Mouse (Mus musculus): ENCODE measurements at regions not wholly inside any gene's neighbourhood (a gene's known extent, or its start where the extent isn't known, plus 50 kb on each side); places are given as distances from the start of the nearest gene placed in this dataset.

DNA sequence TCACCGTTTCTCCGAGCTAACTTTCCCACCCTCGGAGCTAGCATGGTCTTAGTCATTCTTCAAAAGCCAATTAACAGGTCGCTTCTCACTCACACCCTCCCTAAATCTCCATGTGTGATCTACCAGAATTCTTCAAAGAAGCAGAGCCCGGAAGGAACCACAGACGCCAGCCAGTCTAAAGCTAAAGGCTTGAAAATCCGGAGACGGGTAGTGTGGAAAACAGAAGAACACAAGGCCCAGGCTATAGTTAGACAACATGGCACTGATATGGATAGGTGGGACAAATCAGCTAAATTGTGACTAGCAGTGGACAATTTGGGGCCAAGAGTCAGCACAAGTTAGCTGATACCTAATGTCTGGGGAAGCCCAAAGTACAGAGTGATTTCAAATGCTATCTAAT lies 387.0 kb upstream of the Trpc7 start:
- Histone ChIP-seq H3K9me3 (replicated peaks; ENCODE audit: low read length) (peaks cover 80% of the 10 kb centered on the region), H3K4me2 (ENCODE audit: insufficient read depth, low read depth, poor library complexity, severe bottlenecking) (no peak overlapping the region), H3K9ac (ENCODE audit: insufficient read depth, low read depth) (no peak overlapping the region), H3K4me3 (replicated peaks in 1 of 3; ENCODE audit: low read depth in 2 of 3, low read length in 2 of 3, poor library complexity in 1 of 3) (no peak overlapping the region), H3K27ac (ENCODE audit: insufficient read depth, low read depth) (no peak overlapping the region), H3K79me2 (replicated peaks; ENCODE audit: control insufficient read depth, extremely low read depth, insufficient read depth, poor library complexity, severe bottlenecking) (no peaks in the 10 kb centered on the region), H3K4me1 (ENCODE audit: control insufficient read depth in 1 of 2, insufficient read depth in 2 of 2) (no peaks in the 10 kb centered on the region), H3K36me3 (replicated peaks in 1 of 2; ENCODE audit: control insufficient read depth in 1 of 2, insufficient read depth in 1 of 2, low read length in 1 of 2) (no peaks in the 10 kb centered on the region), H3K27me3 (replicated peaks) (no peaks in the 10 kb centered on the region)
- TF ChIP-seq MAFK (IDR thresholded peaks at IDR 0.05; ENCODE audit: insufficient replicate concordance, low read length) (no peak), NRF1 (IDR thresholded peaks at IDR 0.05; ENCODE audit: low read depth, low read length) (no peak), USF1 (IDR thresholded peaks at IDR 0.05; ENCODE audit: low read depth, low read length) (no peak), CHD2 (IDR thresholded peaks at IDR 0.05; ENCODE audit: low read length) (no peak), SMC3 (IDR thresholded peaks at IDR 0.05; ENCODE audit: low read depth, low read length) (no peak), JUND (conservative IDR thresholded peaks at IDR 0.05; ENCODE audit: low read depth, low read length) (no peak), UBTF (IDR thresholded peaks at IDR 0.05; ENCODE audit: low read depth, low read length) (no peak), ETS1 (conservative IDR thresholded peaks at IDR 0.05; ENCODE audit: low read depth, low read length) (no peak), PAX5 (IDR thresholded peaks at IDR 0.05; ENCODE audit: low read length) (no peak), CHD1 (IDR thresholded peaks at IDR 0.05; ENCODE audit: low read depth, low read length) (no peak), MAZ (IDR thresholded peaks at IDR 0.05; ENCODE audit: low read depth, low read length) (no peak), RCOR1 (conservative IDR thresholded peaks at IDR 0.05; ENCODE audit: low read depth, low read length) (no peak), TBP (conservative IDR thresholded peaks at IDR 0.05; ENCODE audit: low read depth, low read length) (no peak), MEF2A (IDR thresholded peaks at IDR 0.05; ENCODE audit: borderline replicate concordance, low read depth, low read length) (no peak), JUN (IDR thresholded peaks at IDR 0.05; ENCODE audit: insufficient read depth, low read depth, low read length) (no peak), MXI1 (IDR thresholded peaks at IDR 0.05; ENCODE audit: low read depth, low read length) (no peak), ZNF384 (IDR thresholded peaks at IDR 0.05; ENCODE audit: low read depth, low read length) (no peak), ZKSCAN1 (IDR thresholded peaks at IDR 0.05; ENCODE audit: borderline replicate concordance, low read depth, low read length) (no peak)
- no peak for DNase-seq (ENCODE audit: extremely low read depth)
- in situ Hi-C loops (cut with MboI; ENCODE audit: low pct_ligation_motif_present, low pct_unique_long_range_greater_than_20kb, low sequenced_read_pairs) = no loop called here
- dilution Hi-C loops (cut with MboI; ENCODE audit: extremely low pct_ligation_motif_present, extremely low pct_unique_long_range_greater_than_20kb, low sequenced_read_pairs) = no loop called here

DNA sequence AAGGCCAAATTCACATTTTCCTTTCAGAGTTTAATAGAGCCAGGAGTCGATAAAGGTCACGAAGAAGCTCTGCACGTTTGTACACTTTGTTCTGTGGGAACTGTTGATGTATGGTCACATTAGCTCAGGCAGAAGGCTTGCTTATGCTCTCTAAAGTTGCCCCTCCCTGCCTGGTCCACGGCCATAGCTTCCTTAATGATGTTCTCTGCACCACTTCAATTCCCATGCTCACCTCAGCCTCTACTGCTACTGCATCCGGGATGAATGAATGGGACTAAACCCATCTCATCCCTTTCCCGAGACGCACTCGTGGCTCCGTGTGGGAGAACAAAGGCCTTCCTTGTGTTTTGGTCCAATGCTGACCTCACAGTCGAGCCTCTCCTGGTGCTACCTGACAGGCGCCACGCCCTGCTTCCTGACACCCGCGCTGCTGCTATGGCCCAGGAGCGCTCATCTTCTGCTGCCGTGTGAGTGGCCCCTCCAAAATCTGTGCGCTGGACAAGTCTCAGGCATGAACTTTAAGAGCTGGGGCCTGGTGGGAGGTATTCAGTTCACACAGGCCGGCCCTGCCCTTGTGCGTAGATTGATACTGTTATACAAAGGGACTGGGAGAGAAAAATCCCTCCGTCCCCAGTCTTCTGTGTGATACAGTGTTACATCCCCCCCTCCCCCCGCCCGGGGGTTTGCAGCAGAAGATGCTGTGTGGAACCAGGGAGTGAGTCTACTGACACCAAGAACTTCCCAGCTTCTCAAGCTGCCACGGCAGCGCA lies 386.3 kb upstream of the Trpc7 start:
- Histone ChIP-seq H3K27me3 (replicated peaks) (no peaks in the 10 kb centered on the region), H3K9ac (ENCODE audit: insufficient read depth, low read depth) (no peak overlapping the region), H3K4me1 (ENCODE audit: control insufficient read depth in 1 of 2, insufficient read depth in 2 of 2) (no peaks in the 10 kb centered on the region), H3K4me3 (replicated peaks in 1 of 3; ENCODE audit: low read depth in 2 of 3, low read length in 2 of 3, poor library complexity in 1 of 3) (no peak overlapping the region), H3K27ac (ENCODE audit: insufficient read depth, low read depth) (no peak overlapping the region), H3K36me3 (replicated peaks in 1 of 2; ENCODE audit: control insufficient read depth in 1 of 2, insufficient read depth in 1 of 2, low read length in 1 of 2) (no peaks in the 10 kb centered on the region), H3K9me3 (replicated peaks; ENCODE audit: low read length) (peaks cover 82% of the 10 kb centered on the region), H3K4me2 (ENCODE audit: insufficient read depth, low read depth, poor library complexity, severe bottlenecking) (no peak overlapping the region), H3K79me2 (replicated peaks; ENCODE audit: control insufficient read depth, extremely low read depth, insufficient read depth, poor library complexity, severe bottlenecking) (no peaks in the 10 kb centered on the region)
- dilution Hi-C loops (cut with MboI; ENCODE audit: extremely low pct_ligation_motif_present, extremely low pct_unique_long_range_greater_than_20kb, low sequenced_read_pairs) = no loop called here
- DNase-seq (ENCODE audit: extremely low read depth) = no peak
- in situ Hi-C loops (cut with MboI; ENCODE audit: low pct_ligation_motif_present, low pct_unique_long_range_greater_than_20kb, low sequenced_read_pairs) = no loop called here
- TF ChIP-seq ZMIZ1 (IDR thresholded peaks at IDR 0.05; ENCODE audit: low read depth, low read length) (no peak), ZC3H11A (IDR thresholded peaks at IDR 0.05; ENCODE audit: low read depth, low read length) (no peak), ZNF384 (IDR thresholded peaks at IDR 0.05; ENCODE audit: low read depth, low read length) (no peak), UBTF (IDR thresholded peaks at IDR 0.05; ENCODE audit: low read depth, low read length) (no peak), POLR2AphosphoS2 (IDR thresholded peaks at IDR 0.05; ENCODE audit: low read depth, low read length) (no peak), RAD21 (IDR thresholded peaks at IDR 0.05; ENCODE audit: low read depth, low read length) (no peak)

Measured in CH12.LX (cell line).